Mouse (Mus musculus): ENCODE results near the gene Trcg1.

DNA sequence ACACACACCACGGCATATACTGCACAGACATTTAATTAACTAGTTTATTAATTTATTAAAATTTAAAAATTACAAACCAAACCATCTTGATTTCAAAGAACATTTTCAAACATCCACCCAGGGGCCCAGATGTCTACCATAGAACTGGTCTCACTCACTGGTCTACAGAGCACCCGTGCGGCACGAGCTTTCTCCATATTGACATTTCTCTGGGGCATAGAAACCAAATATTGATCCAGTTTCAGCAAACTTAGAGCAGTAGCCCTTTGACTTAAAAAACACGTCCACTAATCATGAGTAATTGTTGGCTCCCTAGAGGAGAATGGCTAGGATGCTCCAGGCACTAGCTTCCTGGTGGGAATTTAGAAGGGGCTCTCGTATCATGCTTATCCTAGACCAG, 50.8 kb downstream of the Trcg1 start:
- no peak for TF ChIP-seq POLR2A (IDR thresholded peaks at IDR 0.05; ENCODE audit: insufficient read length, low read depth)
- TF ChIP-seq USF1 (IDR thresholded peaks at IDR 0.05; ENCODE audit: low read depth) = no peak

All from myocyte (in vitro differentiated cells).